Mouse (Mus musculus) adrenal gland, postnatal 36 days (tissue): Measurements from ENCODE around the gene Cdipt. TPM values are rescaled to one million over a fixed set of nuclear protein-coding genes. Genes with fewer than 3 reads are reported as not detected.

Experiments used
- DNase-seq, 2 experiments: peaks; one replicate each; pipeline ENCODE4 v3.0.0; 2021; ENCODE audit warnings: mixed read lengths in 1 of 2
- total RNA-seq, 2 experiments: library from RNA; stranded (reverse); gene quantifications; 2 replicates each; pipeline ENCODE4 v1.2.3; 2021

Gene Cdipt
- total RNA-seq, 2 experiments from 2014 or later = 85.1 to 93.1 TPM

GRCm38 (mm10) chr7:127024755-127025555 lies 49.2 kb downstream of the Cdipt start:
- peak; percentile 83 to 84 for DNase-seq

GRCm38 (mm10) chr7:127025556-127026160 lies 49.9 kb downstream of the Cdipt start:
- peak; percentile 66 to 79 for DNase-seq

- peak; percentile 59 to 80 for DNase-seq
These were observed 50.5 kb downstream of the Cdipt start for GRCm38 (mm10) chr7:127026161-127026600.

GRCm38 (mm10) chr7:127026616-127026983 lies 50.9 kb downstream of the Cdipt start:
- peak in 1 of 2 experiments; percentile 93 for DNase-seq

GRCm38 (mm10) chr7:127026984-127027726 lies 51.4 kb downstream of the Cdipt start, which contains the start of gene Maz:
TSS of gene Maz (minus strand) at chr7:127027037.
- peak; percentile 99 to 100 for DNase-seq

GRCm38 (mm10) chr7:127027885-127028284 lies 52.2 kb downstream of the Cdipt start:
- no peak for DNase-seq

Other genes starting within 250 kb of the Cdipt start
- 100 to 1,000 TPM; 129 to 150 TPM for gene Mapk3, start 216.3 kb upstream of the Cdipt start, total RNA-seq
- gene Gdpd3, start 209.6 kb upstream of the Cdipt start, total RNA-seq = 1 to 10 TPM; 1.3 to 4.7 TPM
- gene Ypel3, start 199.0 kb upstream of the Cdipt start, total RNA-seq = 100 to 1,000 TPM in 1 of 2 experiments, 10 to 100 TPM in 1; 88.9 to 157 TPM
- under 1 TPM; 0.46 to 0.70 TPM for gene Tbx6, start 194.4 kb upstream of the Cdipt start, total RNA-seq
- 10 to 100 TPM; 81.0 to 86.5 TPM for gene Ppp4c, start 183.4 kb upstream of the Cdipt start, total RNA-seq
- gene Fam57b, start 178.2 kb upstream of the Cdipt start, total RNA-seq = 10 to 100 TPM; 15.3 to 21.2 TPM
- gene 4930451I11Rik, start 144.3 kb upstream of the Cdipt start, total RNA-seq = not detected
- gene Doc2a, start 128.5 kb upstream of the Cdipt start, total RNA-seq = under 1 TPM; 0.43 to 0.50 TPM
- 10 to 100 TPM; 14.5 to 16.0 TPM for gene Hirip3, start 113.9 kb upstream of the Cdipt start, total RNA-seq
- gene Ino80e, start 113.5 kb upstream of the Cdipt start, total RNA-seq = 10 to 100 TPM; 39.7 to 45.0 TPM
- gene Taok2, start 91.2 kb upstream of the Cdipt start, total RNA-seq = 10 to 100 TPM; 54.9 to 81.3 TPM
- gene Tmem219, start 53.0 kb upstream of the Cdipt start, total RNA-seq = 10 to 100 TPM; 27.3 to 32.4 TPM
- gene Kctd13, start 47.0 kb upstream of the Cdipt start, total RNA-seq = 10 to 100 TPM; 23.7 to 31.9 TPM
- gene Asphd1, start 26.3 kb upstream of the Cdipt start, total RNA-seq = 1 to 10 TPM; 1.6 to 2.4 TPM
- 100 to 1,000 TPM in 1 of 2 experiments, 10 to 100 TPM in 1; 47.1 to 108 TPM for gene Sez6l2, start 25.4 kb upstream of the Cdipt start, total RNA-seq
- under 1 TPM; 0.60 to 0.69 TPM for gene Cdiptos, start 184 bp downstream of the Cdipt start, total RNA-seq
- 100 to 1,000 TPM; 102 to 129 TPM for gene Mvp, start 38.7 kb downstream of the Cdipt start, total RNA-seq
- 1 to 10 TPM in 1 of 2 experiments, not detected in 1; 3.0 TPM for gene Pagr1b, start 40.6 kb downstream of the Cdipt start, total RNA-seq
- gene Pagr1a, start 41.4 kb downstream of the Cdipt start, total RNA-seq = 10 to 100 TPM in 1 of 2 experiments, 1 to 10 TPM in 1; 4.4 to 15.1 TPM
- 10 to 100 TPM; 28.9 to 29.6 TPM for gene Gm42742, start 45.2 kb downstream of the Cdipt start, total RNA-seq
- 1 to 10 TPM; 1.9 to 2.9 TPM for gene Prrt2, start 45.3 kb downstream of the Cdipt start, total RNA-seq
- 100 to 1,000 TPM; 120 to 126 TPM for gene Maz, start 51.1 kb downstream of the Cdipt start, total RNA-seq
- gene Kif22, start 66.6 kb downstream of the Cdipt start, total RNA-seq = 1 to 10 TPM; 5.7 to 6.8 TPM
- gene Zg16, start 111.4 kb downstream of the Cdipt start, total RNA-seq = not detected
- 1 to 10 TPM in 1 of 2 experiments, under 1 TPM in 1; 0.89 to 1.1 TPM for gene AI467606, start 115.4 kb downstream of the Cdipt start, total RNA-seq
- under 1 TPM; 0.26 to 0.40 TPM for gene Qprt, start 146.3 kb downstream of the Cdipt start, total RNA-seq
- 1 to 10 TPM in 1 of 2 experiments, under 1 TPM in 1; 0.70 to 1.3 TPM for gene Spn, start 161.9 kb downstream of the Cdipt start, total RNA-seq
- gene Cd2bp2, start 220.1 kb downstream of the Cdipt start, total RNA-seq = 10 to 100 TPM; 59.3 to 61.0 TPM
- 10 to 100 TPM; 40.7 to 48.4 TPM for gene Tbc1d10b, start 232.6 kb downstream of the Cdipt start, total RNA-seq
- 1 to 10 TPM; 1.9 to 2.7 TPM for gene Mylpf, start 233.0 kb downstream of the Cdipt start, total RNA-seq